Mouse (Mus musculus) neural tube, embryonic 11.5 days (tissue): Measurements from ENCODE around the gene Tmigd3. TPM values are rescaled to one million over a fixed set of nuclear protein-coding genes. Genes with fewer than 3 reads are reported as not detected.

Experiments used
- ATAC-seq: fragments of 200-750 bp; cut with Nextera tagmentation; 2 replicates; pipeline ENCODE4 v1.8.0; 2017; ENCODE audit warnings: moderate number of reproducible peaks, mild to moderate bottlenecking, moderate TSS enrichment, moderate library complexity; ENCODE audit not compliant: insufficient read depth, low FRiP score, low TSS enrichment
- DNase-seq: peaks from one replicate; pipeline ENCODE4 v3.0.0-alpha.2; 2015; ENCODE audit warnings: low spot score
- H3K27ac ChIP-seq: fragments of 300-500 bp; sonication (generic); 2 replicates; pipeline ENCODE4 v1.5.1; 2014; ENCODE audit warnings: low read depth, mild to moderate bottlenecking, low read length
- H3K27me3 ChIP-seq: fragments of 300-500 bp; sonication (generic); 2 replicates; pipeline ENCODE4 v1.6.1; 2014; ENCODE audit warnings: mild to moderate bottlenecking, low read length, mixed read lengths; ENCODE audit not compliant: control insufficient read depth, insufficient read depth
- H3K36me3 ChIP-seq: fragments of 300-500 bp; sonication (generic); 2 replicates; pipeline ENCODE4 v1.6.1; 2014; ENCODE audit warnings: mild to moderate bottlenecking, low read length, moderate library complexity, mixed read lengths; ENCODE audit not compliant: control insufficient read depth, insufficient read depth
- H3K4me1 ChIP-seq: fragments of 300-500 bp; sonication (generic); 2 replicates; pipeline ENCODE4 v1.6.1; 2014; ENCODE audit warnings: low read length, mixed read lengths; ENCODE audit not compliant: control insufficient read depth, insufficient read depth
- H3K4me2 ChIP-seq: fragments of 300-500 bp; sonication (generic); 2 replicates; pipeline ENCODE4 v1.6.1; 2014; ENCODE audit warnings: low read depth, mild to moderate bottlenecking, moderate library complexity
- H3K4me3 ChIP-seq: fragments of 300-500 bp; sonication (generic); 2 replicates; pipeline ENCODE4 v1.5.1; 2014; ENCODE audit warnings: low read depth, low read length
- H3K9ac ChIP-seq: fragments of 300-500 bp; sonication (generic); 2 replicates; pipeline ENCODE4 v1.6.1; 2014; ENCODE audit warnings: mild to moderate bottlenecking, low read length
- H3K9me3 ChIP-seq: fragments of 300-500 bp; sonication (generic); 2 replicates; pipeline ENCODE4 v1.6.1; 2016; ENCODE audit warnings: low read length; ENCODE audit not compliant: control insufficient read depth
- WGBS: fragments of 180-500 bp; shearing (Covaris S2); extraction: QIAGEN DNeasy Blood & Tissue Kit; methylation state at CpG from one replicate; pipeline ENCODE4 v1.1.7; 2014; 5-methylcytosine and 5-hydroxymethylcytosine counted together
- polyA plus RNA-seq: library from polyadenylated mRNA; unstranded; fragments of >200 nt; fragmentation: Nextera tagmentation; extraction: Ambion mirVana; gene quantifications from 2 replicates; pipeline ENCODE4 v1.2.1, GENCODE M21; 2014

Tmigd3 gene
- not detected in 2 replicates for polyA plus RNA-seq

GRCm38 (mm10) chr3:105870558-105870957 lies at the start of gene Tmigd3, which contains the start of gene Adora3:
Gene Tmigd3, plus strand, starts transcription at chr3:105870903.
Gene Adora3, plus strand, starts transcription at chr3:105870858.
- no peaks in the 10 kb centered on the region for H3K36me3 ChIP-seq
- H3K9ac ChIP-seq: no peak within 1 kb of the TSS
- no peaks in the 10 kb centered on the region for H3K9me3 ChIP-seq
- DNase-seq (no peak), ATAC-seq (no peak)
- H3K4me2 ChIP-seq: no peak within 1 kb of the TSS
- no peaks in the 10 kb centered on the region for H3K27me3 ChIP-seq
- H3K4me3 ChIP-seq: no peak within 1 kb of the TSS
- H3K4me1 ChIP-seq: no peaks in the 10 kb centered on the region
- no peak within 1 kb of the TSS for H3K27ac ChIP-seq
- WGBS: 80% methylated on average over 3 of the region's 3 CpGs

GRCm38 (mm10) chr3:105821504-105821903 lies 49.2 kb upstream of the Tmigd3 start:
- Histone ChIP-seq H3K9ac (no peak overlapping the region), H3K27ac (no peak overlapping the region), H3K27me3 (no peaks in the 10 kb centered on the region), H3K4me1 (no peaks in the 10 kb centered on the region), H3K4me2 (no peak overlapping the region), H3K4me3 (no peak overlapping the region), H3K36me3 (no peaks in the 10 kb centered on the region), H3K9me3 (no peaks in the 10 kb centered on the region)
- ATAC-seq (no peak), DNase-seq (no peak)
- WGBS: 90% methylated on average over 3 of the region's 3 CpGs

GRCm38 (mm10) chr3:105823609-105824008 lies 47.1 kb upstream of the Tmigd3 start:
- Histone ChIP-seq H3K4me1 (no peaks in the 10 kb centered on the region), H3K9me3 (no peaks in the 10 kb centered on the region), H3K9ac (no peak overlapping the region), H3K4me3 (no peak overlapping the region), H3K27me3 (no peaks in the 10 kb centered on the region), H3K27ac (no peak overlapping the region), H3K36me3 (no peaks in the 10 kb centered on the region), H3K4me2 (no peak overlapping the region)
- DNase-seq: no peak
- ATAC-seq: no peak

- Histone ChIP-seq H3K4me2 (no peak overlapping the region), H3K27ac (no peak overlapping the region), H3K4me3 (no peak overlapping the region), H3K4me1 (no peaks in the 10 kb centered on the region), H3K9me3 (no peaks in the 10 kb centered on the region), H3K27me3 (no peaks in the 10 kb centered on the region), H3K36me3 (no peaks in the 10 kb centered on the region), H3K9ac (no peak overlapping the region)
- ATAC-seq: no peak
- DNase-seq: no peak
- WGBS: 53% methylated on average over 5 of the region's 5 CpGs
Measured at GRCm38 (mm10) chr3:105824103-105824502, 46.6 kb upstream of the Tmigd3 start.

GRCm38 (mm10) chr3:105824704-105825103 lies 46.0 kb upstream of the Tmigd3 start:
- Histone ChIP-seq H3K36me3 (no peaks in the 10 kb centered on the region), H3K4me1 (no peaks in the 10 kb centered on the region), H3K27me3 (no peaks in the 10 kb centered on the region), H3K4me3 (no peak overlapping the region), H3K4me2 (no peak overlapping the region), H3K27ac (no peak overlapping the region), H3K9me3 (no peaks in the 10 kb centered on the region), H3K9ac (no peak overlapping the region)
- no peak for DNase-seq
- ATAC-seq: no peak
- 57% methylated on average over 2 of the region's 2 CpGs for WGBS

GRCm38 (mm10) chr3:105825501-105826161 lies 45.1 kb upstream of the Tmigd3 start:
- no peak overlapping the region for H3K4me3 ChIP-seq

GRCm38 (mm10) chr3:105831584-105831983 lies 39.1 kb upstream of the Tmigd3 start:
- no peak for ATAC-seq
- Histone ChIP-seq H3K9ac (no peak overlapping the region), H3K9me3 (no peaks in the 10 kb centered on the region), H3K4me1 (no peaks in the 10 kb centered on the region), H3K36me3 (no peaks in the 10 kb centered on the region), H3K27me3 (no peaks in the 10 kb centered on the region), H3K27ac (no peak overlapping the region), H3K4me3 (no peak overlapping the region), H3K4me2 (no peak overlapping the region)
- 99% methylated on average over 3 of the region's 3 CpGs for WGBS
- no peak for DNase-seq

More at GRCm38 (mm10) chr3:105825501-105826161, 45.1 kb upstream of the Tmigd3 start:
- H3K36me3 ChIP-seq: no peaks in the 10 kb centered on the region
- 63% methylated on average over 7 of the region's 7 CpGs for WGBS
- H3K27ac ChIP-seq: no peak overlapping the region
- no peaks in the 10 kb centered on the region for H3K9me3 ChIP-seq
- H3K27me3 ChIP-seq: no peaks in the 10 kb centered on the region
- DNase-seq: no peak
- no peak overlapping the region for H3K9ac ChIP-seq
- H3K4me1 ChIP-seq: no peaks in the 10 kb centered on the region
- ATAC-seq: no peak
- no peak overlapping the region for H3K4me2 ChIP-seq

- Histone ChIP-seq H3K27ac (no peak overlapping the region), H3K9me3 (no peaks in the 10 kb centered on the region), H3K4me1 (no peaks in the 10 kb centered on the region), H3K9ac (no peak overlapping the region), H3K4me3 (no peak overlapping the region), H3K4me2 (no peak overlapping the region), H3K27me3 (no peaks in the 10 kb centered on the region), H3K36me3 (no peaks in the 10 kb centered on the region)
- no peak for ATAC-seq
- no peak for DNase-seq
- 87% methylated on average over 3 of the region's 3 CpGs for WGBS
Measured at GRCm38 (mm10) chr3:105835875-105836274, 34.8 kb upstream of the Tmigd3 start.

GRCm38 (mm10) chr3:105836883-105837282 lies 33.8 kb upstream of the Tmigd3 start:
- DNase-seq (no peak), ATAC-seq (no peak)
- Histone ChIP-seq H3K36me3 (no peaks in the 10 kb centered on the region), H3K27me3 (no peaks in the 10 kb centered on the region), H3K4me2 (no peak overlapping the region), H3K4me3 (no peak overlapping the region), H3K9me3 (no peaks in the 10 kb centered on the region), H3K9ac (no peak overlapping the region), H3K27ac (no peak overlapping the region), H3K4me1 (no peaks in the 10 kb centered on the region)
- 85% methylated on average over 3 of the region's 3 CpGs for WGBS
